Mouse (Mus musculus): ENCODE results near the gene Impg1. TPM values are rescaled to one million over a fixed set of nuclear protein-coding genes. Genes with fewer than 3 reads are reported as not detected.
A peak's percentile ranks its signal among the peaks of the same experiment; 100 is the strongest.

Impg1 gene
- polyA plus RNA-seq, 1 experiment from 2014 or later = 0.10 TPM

DNA sequence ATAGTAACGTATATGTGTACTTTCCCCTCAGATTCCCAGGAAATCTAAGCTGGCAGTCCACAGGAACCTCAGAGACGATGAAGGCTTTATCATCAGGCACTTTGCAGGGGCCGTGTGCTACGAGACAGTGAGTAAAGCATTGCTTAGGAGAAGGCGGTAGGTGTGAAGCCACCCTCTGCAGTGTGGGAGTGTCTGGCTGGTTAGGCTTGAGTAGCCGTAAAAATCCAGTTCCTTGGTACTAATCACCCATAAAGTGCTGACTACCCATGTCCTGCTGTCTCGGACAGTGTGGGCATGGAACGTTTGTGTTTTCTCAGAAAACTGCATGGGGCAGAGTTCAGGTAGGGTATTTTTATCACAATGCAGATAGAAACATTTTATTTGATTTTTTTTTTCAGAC is 195.7 kb downstream of the Impg1 start:
- H3K36me3 ChIP-seq (ENCODE audit: control insufficient read depth, insufficient read depth) = peaks cover 67% of the 10 kb centered on the region

DNA sequence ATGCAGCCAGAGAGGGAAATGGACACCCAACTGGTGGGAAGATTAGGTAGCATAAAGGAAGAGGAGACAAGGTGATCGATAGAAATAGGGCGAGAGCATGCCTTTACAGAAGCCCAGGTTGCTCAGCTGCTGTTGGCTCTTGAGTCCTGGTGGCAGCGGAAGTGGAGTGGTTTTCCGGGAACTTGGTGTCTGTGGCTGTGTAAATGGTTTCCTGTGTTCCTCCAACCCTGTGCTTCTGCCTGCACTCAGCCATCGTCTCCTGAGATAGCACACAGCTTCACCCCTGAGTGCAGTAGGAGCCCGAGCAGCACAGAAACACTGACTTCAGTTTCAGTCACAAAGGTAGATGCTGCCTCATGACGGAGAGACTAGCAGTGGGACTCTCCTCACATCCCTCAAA is 198.8 kb downstream of the Impg1 start:
- H3K9me3 ChIP-seq (ENCODE audit: control insufficient read depth) = no peaks in the 10 kb centered on the region
- H3K36me3 ChIP-seq (ENCODE audit: control insufficient read depth, insufficient read depth) = peaks cover 65% of the 10 kb centered on the region
- no peak overlapping the region for H3K4me3 ChIP-seq (ENCODE audit: low read depth, low read length)
- no peaks in the 10 kb centered on the region for H3K27me3 ChIP-seq (replicated peaks; ENCODE audit: control insufficient read depth, insufficient read depth, low read length)
- H3K4me1 ChIP-seq (replicated peaks; ENCODE audit: control insufficient read depth, insufficient read depth, low read length) = no peaks in the 10 kb centered on the region
- ATAC-seq = no peak
- no peak for TF ChIP-seq CTCF (IDR thresholded peaks at IDR 0.05; ENCODE audit: low read depth)
- H3K4me2 ChIP-seq (replicated peaks; ENCODE audit: low read depth) = no peak overlapping the region
- 87% methylated on average over 7 of the region's 7 CpGs for WGBS
- H3K9ac ChIP-seq (ENCODE audit: low read depth, low read length) = no peak overlapping the region
- no peak overlapping the region for H3K27ac ChIP-seq (ENCODE audit: low read depth, low read length)

More for the DNA sequence above, 195.7 kb downstream of the Impg1 start:
- no peak for TF ChIP-seq CTCF (IDR thresholded peaks at IDR 0.05; ENCODE audit: low read depth)
- Histone ChIP-seq H3K4me1 (replicated peaks; ENCODE audit: control insufficient read depth, insufficient read depth, low read length) (no peaks in the 10 kb centered on the region), H3K4me3 (ENCODE audit: low read depth, low read length) (no peak overlapping the region), H3K9ac (ENCODE audit: low read depth, low read length) (no peak overlapping the region), H3K4me2 (replicated peaks; ENCODE audit: low read depth) (no peak overlapping the region), H3K9me3 (ENCODE audit: control insufficient read depth) (no peaks in the 10 kb centered on the region), H3K27me3 (replicated peaks; ENCODE audit: control insufficient read depth, insufficient read depth, low read length) (no peaks in the 10 kb centered on the region), H3K27ac (ENCODE audit: low read depth, low read length) (no peak overlapping the region)
- WGBS = 47% methylated on average over 8 of the region's 8 CpGs
- peak; percentile 75 for ATAC-seq

DNA sequence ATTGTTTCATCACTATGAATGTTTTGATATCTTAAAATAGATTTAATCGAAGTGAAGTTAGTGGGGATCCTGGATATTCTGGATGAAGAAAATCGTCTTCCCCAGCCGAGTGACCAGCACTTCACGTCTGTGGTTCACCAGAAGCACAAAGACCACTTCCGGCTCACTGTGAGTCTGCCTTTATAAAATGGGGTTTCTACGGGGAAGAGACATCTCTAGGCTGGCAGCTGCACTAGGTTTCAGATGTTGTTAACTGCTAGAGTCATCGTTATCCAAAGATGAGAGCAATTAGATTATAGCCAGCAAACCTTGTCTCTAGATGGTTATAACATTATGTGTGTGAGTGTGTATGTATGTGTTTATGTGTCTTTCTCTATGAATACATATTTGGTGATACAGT is 199.2 kb downstream of the Impg1 start:
- Histone ChIP-seq H3K27ac (ENCODE audit: low read depth, low read length) (no peak overlapping the region), H3K4me3 (ENCODE audit: low read depth, low read length) (no peak overlapping the region), H3K36me3 (ENCODE audit: control insufficient read depth, insufficient read depth) (peaks cover 63% of the 10 kb centered on the region), H3K9me3 (ENCODE audit: control insufficient read depth) (no peaks in the 10 kb centered on the region), H3K4me2 (replicated peaks; ENCODE audit: low read depth) (no peak overlapping the region), H3K27me3 (replicated peaks; ENCODE audit: control insufficient read depth, insufficient read depth, low read length) (no peaks in the 10 kb centered on the region), H3K9ac (ENCODE audit: low read depth, low read length) (no peak overlapping the region), H3K4me1 (replicated peaks; ENCODE audit: control insufficient read depth, insufficient read depth, low read length) (no peaks in the 10 kb centered on the region)
- no peak for TF ChIP-seq CTCF (IDR thresholded peaks at IDR 0.05; ENCODE audit: low read depth)
- ATAC-seq = no peak
- WGBS = 88% methylated on average over 7 of the region's 7 CpGs

Data from intestine, postnatal 0 days (tissue).